Mouse (Mus musculus) embryo, embryonic 11.5 days (tissue): ENCODE measurements around the gene Il6ra.
A peak's percentile ranks its signal among the peaks of the same experiment; 100 is the strongest.

ENCODE experiments used
- DNase-seq: peaks from one replicate; pipeline ENCODE4 v3.0.0-alpha.2; 2012; ENCODE audit warnings: low read depth, low spot score

Il6ra gene

DNA sequence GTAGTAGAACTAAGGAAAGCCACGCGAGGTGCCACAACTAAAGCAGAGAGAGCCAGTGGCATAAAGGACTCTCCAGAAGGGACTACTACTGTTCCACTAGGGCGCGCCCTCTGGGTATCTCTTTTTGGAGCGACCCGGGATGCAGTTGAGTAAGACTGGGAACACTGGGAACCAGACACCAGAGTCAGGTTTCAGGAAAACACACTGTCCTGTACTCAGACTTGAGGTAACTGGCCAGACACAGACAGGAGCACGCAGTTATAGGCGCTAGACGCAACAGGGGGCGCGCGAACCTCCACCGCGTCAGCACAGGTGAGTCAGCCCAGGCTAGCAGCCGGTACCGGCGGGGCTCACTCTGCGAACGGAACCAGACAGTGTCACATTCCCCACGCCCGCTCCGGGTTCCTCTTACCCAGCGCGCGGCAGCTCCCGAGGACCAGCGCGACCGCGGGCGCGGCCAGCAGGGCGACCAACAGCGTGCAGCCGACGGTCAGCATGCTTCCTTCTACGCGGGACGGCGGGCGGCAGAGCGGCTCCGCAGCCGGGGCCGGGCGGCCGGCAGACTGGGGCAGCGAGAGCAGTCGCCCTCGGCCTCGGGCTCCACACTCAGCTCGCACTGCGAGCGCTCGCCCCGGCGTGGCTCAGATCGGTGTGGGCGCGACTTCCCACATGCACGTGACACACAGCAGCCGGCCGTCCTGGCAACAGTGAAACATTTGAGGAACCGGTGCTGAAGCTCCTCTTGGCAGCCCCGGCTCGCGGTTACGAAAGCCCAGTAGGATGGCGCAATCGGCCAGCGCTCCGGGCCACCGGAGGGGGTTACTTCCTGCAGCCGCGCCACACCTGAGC is at the start of gene Il6ra:
Il6ra (minus strand) TSS at position 654 of the 849 bp plus-strand sequence.
- peak; percentile 44 for DNase-seq

DNA sequence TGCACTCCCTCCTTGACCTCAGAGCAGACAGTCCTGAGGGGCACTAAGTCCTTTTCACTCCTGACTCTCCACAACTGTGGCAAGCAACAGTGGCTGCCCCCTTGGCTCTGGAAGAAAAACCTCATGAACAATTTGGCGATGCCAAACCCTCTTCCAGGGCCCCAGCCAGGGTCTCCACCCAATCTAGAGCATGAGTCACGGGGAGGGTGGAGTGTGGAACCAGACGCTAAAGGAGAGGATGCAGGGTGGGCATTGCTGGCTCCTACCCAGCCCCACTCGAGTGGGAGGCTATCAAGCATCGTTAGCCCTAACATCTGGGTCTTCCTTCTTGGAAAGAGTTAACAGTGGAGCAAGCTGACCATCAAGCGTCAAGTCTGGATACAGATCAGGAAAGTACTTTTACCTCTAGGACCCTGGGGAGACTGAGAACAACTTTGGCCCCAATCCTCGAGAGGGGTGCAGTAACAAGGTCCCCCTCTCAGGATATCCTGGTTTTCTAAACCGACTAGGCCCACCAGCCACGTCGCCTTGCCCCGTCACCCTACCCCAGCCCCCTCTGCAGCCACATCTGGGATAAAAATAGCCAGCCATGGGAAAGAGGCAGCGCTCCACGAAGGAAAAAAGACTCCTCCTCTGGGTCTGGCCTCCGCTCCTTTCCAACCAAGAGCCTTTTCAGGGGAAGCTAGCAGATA is 49.2 kb upstream of the Il6ra start:
- DNase-seq, result no peak

DNA sequence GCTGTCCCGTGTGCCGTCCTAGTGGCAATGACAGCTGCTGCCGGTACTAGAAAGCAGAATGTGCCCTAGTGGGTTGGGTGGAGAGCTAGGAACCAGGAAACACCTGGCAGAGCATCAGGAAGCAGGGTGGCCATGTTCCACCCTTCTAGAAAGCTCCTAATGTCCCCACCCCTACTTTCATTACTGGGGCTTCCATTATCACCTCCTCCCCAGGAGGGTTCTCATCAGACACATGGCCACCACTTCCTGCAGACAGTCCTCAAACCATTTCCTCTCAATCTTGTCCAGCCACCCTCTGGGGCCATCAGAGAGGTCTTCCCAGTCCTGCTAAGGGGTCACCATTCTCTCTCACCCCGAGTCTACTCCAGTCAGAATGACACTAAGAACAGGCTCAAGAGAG is 48.4 kb upstream of the Il6ra start:
- no peak for DNase-seq

DNA sequence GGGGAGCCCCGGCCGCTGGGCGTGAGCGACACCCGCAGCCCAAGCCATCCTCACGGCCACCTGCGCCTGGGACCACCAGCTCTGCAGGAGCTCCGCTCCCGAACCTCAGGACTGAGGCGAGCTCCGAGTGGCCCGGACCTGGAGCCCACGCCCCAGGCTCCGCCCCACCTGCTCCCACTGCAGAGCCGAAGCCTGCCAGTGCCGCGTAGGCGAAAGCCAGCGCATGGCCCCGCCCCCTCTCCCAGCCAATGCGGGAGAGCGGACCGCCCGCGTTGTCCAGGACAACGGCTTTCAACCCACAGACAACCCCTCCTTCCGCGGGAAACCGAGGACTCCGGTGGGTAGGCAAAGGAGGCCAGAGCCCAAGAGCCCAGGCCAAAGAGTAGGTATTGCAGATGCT is 47.5 kb upstream of the Il6ra start:
- DNase-seq, result peak; percentile 79

DNA sequence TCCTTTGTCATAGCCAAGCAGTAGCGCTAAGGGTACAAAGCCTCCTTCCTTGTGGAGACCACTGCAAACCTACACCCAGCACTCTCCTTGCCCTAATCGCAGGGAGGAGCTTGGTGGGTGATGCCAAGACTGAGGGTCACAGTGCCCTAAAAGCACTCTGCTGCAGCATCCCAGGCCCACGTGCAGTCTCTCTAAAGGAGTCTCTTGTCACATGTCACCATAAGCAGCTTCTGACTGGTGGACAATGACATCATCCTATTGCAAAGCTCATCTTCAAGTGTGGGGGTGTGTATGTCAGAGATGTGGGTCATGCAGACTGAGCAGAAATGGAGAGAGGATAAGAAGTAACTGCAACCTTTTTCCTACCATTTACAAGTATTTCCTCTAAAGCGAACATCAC is 46.4 kb upstream of the Il6ra start:
- DNase-seq, result no peak

DNA sequence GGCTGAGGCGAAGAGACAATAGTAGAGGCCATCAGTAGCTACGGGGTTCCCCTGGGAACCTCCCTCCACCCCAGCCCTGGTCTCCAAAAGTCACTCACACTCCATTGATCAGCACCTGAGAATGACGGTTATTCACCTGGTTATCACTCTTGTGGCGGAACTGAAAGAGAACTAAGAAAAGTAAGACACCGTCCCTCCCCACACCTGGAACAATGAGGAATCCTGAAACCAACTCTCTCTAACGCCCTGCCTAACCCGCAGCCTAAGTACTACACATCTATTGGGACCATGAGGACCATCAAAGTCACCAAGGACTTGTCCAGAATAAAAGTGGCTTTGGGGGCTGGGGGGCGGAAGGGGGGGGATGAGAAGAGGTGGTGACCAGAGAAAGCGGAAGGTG is 44.9 kb upstream of the Il6ra start:
- no peak for DNase-seq

DNA sequence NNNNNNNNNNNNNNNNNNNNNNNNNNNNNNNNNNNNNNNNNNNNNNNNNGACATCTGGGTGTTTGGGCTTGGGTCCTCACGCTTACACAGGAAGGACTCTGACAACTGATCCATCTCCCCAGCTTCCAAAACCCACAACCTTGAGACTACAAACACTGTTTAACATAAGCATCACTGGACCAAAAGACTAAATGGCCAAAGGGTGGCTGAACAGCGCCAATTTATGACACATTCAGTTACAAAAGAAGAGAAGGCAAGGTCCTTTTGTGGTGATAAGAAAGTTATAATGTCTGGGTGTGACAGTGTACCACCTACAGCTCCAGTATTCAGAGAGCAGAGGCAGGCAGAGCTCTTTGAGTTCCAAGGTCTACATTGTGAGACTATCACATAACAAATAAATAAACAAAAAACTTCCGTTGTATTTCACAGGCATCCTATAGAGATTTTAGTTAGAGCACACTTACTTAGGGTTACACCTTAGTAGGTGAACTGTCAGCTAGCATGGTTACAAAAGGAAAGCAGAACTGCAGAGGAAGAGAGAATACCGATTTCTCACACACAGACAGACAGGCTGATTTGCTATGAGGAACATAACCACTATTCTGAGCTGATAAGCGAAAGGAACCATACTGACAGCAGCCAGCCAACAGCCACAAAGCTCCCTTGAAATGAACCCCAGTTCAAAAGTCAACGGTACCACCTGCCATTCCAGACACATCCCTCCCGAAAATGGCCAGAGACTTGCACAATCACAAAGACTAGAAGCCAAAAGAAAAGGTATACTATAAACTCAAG is 43.4 kb upstream of the Il6ra start:
- DNase-seq, result no peak

DNA sequence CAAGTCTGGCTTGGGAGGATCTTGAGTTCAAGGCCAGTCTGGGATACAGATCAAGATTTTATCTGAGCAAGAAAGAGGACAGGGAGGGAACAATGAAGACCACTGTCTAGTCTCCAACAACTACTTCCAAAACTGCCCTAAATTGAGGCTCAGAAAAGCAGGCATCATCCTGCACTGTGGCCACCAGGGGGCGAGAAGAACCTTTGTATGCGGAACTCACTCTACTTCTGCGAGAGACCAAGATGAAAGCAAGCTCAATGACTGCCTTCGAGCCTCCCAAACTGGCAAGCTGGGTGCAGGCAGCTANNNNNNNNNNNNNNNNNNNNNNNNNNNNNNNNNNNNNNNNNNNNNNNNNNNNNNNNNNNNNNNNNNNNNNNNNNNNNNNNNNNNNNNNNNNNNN is 40.4 kb upstream of the Il6ra start:
- peak; percentile 64 for DNase-seq

DNA sequence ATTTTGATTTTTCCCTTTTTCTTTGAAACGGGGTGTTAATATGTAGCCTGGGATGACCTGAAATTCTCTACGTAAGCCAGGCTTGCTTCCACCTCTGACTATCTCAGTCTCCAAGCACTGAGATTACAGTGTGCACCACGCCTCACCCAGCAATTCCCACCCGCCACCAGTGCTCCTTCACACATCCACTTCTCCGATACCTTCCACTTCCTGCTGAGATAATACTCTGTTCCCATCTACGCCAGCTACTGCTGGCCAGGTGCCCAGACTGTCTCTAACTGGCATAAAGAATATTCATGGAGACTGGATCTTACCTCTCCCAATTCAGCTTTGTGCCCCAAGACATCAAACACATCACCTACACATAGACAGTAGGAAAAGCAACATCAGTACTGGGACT is 35.7 kb upstream of the Il6ra start:
- no peak for DNase-seq

DNA sequence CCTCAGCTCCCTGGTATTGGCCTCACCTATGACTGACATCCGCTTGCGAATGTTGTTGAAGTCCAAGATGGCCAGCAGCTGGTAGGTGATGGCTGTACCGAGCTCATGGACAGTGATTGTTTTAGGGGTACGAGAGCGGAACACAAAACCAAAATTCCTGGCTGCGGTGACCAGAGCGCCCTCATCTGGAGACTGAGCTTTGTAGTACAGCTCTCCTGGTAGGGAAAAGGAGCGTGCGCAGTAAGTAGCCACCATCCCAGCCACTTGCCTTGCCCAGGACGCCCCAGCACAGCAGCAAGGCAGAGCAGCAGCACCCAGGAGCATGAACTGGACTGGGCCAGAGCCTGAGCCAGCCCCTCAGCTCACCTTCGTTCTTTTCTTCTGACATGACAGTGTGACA is 35.0 kb upstream of the Il6ra start:
- DNase-seq, result no peak

DNA sequence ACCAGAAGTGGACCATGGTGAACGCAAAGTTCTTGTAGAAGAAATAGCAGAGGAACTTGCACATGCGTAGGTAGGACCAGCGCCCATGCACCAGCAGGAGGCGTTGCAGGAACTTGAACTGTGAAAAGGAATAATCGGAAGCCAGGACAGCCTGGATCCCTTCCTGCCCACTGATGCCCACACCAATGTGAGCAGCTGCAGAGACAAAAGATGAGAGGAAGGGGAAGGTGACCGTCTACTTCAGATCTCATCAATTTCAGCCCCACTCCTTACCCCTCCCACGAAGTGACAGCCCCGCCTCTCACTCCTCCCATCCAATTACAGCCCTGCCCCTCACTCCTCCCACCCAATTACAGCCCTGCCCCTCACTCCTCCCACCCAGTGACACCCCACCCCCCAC is 32.0 kb upstream of the Il6ra start:
- no peak for DNase-seq

DNA sequence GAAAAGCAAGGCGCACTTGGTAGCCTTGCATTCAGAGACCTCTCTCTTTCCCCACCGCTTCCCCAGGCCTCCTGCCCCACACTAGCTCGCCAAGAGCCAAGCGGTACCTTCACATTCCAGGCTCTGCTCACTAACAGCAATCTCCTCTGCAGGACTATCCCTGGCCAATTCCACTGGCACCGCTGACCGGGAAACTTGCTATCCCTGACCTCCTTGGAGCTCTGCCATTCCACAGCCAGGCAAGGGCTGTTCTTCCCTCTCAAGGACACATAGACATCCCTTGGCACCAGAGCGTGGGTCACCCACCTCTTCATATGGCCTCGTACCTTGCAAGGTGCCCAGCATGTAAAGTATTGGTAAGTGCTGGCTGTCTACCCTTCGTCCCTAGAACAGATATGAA is 29.9 kb upstream of the Il6ra start:
- DNase-seq, result no peak

DNA sequence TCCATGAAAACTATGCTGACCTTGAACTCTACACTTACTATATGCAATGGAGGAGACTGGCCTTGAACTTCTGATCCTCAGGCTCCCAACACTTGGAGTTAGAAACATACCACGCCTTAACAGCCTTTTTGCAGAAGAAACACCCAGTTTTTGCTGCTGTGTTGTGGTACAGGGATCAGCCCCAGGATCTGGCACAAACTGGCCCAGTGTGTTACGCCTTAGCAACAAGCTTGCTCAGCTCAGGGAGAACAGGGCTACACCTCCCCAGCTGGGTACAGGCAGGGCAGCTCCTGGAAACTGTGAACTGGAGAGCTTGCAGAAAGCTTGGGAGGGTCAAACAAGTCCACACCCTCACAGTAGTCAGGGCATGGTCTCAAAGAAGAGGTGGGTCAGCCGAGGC is 23.5 kb upstream of the Il6ra start:
- DNase-seq, result no peak

DNA sequence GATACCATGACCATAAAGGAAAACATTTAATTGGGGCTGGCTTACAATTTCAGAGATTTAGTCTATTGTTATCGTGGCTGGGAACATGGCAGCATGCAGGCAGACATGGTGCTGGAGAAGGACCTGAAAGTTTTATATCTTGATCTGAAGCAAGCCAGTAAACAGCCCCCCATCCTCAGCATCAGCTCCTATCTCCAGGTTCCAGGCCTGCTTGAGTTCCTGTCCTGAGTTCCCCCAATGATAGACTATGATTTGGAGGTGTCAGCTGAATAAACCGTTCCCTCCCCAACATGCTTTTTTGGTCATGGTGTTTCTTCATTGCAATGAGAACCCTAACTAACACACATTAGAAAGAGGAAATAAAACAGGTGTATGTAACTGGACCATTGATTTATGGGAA is 19.9 kb upstream of the Il6ra start:
- no peak for DNase-seq

DNA sequence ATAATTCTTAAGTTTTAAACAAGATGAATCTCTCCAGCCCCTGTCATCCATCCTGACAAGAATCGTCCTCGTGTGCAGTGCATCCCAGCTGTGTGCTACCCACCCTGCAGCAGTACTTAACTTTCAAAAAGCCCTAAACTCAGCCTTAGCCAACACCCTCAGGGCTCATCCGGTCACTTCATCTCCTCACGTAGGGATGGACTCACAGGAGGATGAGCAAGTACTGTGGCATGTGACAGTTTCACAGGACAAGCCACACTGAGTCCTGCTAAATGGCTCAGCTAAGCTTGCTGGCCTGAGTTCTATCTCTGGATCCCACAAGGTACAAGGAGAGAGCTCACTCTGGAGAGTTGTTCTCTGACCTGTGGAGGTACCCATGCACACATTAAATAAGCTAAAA is 16.0 kb upstream of the Il6ra start:
- no peak for DNase-seq

DNA sequence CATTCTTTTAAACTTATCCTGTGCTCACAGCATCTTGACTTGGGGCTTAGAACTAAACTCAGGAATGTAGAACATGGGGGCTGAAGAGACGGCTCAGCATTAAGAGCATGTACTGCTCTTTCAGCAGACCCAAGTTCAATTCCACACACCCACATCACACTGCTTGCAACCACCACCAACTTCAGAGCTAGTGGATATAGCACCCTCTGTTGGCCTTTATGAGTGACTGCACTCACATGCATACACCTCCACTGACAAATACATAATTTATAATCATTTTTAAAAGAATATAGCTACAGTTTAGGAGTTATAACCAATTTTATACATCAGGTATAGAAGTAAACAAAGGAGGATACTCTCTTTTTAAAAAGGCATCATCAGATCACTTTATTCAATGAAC is 13.4 kb upstream of the Il6ra start:
- no peak for DNase-seq

DNA sequence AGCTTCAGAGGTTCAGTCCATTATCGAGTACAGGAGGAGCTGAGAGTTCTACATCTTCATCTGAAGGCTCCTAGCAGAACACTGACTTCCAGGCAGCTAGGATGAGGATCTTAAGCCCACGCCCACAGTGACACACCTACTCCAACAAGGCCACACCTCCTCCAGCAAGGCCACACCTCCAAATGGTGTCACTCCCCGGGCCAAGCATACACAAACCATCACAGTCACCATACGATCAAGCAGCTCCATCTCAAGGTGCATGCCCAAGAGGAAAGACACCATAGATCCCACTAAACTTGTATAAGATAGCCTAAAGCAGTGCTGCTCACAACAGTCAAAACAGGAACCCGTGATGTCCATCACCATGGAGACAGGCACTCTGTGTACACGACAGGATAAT is 7.7 kb upstream of the Il6ra start:
- DNase-seq, result no peak

DNA sequence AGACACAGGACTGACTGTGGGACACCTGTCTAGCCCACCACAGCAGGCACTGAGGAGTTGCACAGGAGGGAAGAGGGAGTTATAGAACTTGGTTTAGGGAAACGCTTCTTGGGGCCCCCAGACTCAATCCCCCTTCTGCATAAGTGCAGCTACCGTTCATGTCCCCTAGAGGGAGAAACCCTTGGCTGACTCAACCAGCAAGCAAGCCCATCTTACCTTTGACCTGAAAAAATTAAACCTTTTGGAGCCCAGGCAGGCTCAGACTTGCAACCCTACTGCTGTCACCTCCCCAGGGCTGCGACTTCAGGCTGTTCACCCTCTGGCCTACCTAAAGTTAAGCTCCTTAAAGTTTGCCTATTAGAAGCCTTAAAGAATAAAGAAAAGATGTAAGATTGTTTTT is 4.4 kb upstream of the Il6ra start:
- no peak for DNase-seq

DNA sequence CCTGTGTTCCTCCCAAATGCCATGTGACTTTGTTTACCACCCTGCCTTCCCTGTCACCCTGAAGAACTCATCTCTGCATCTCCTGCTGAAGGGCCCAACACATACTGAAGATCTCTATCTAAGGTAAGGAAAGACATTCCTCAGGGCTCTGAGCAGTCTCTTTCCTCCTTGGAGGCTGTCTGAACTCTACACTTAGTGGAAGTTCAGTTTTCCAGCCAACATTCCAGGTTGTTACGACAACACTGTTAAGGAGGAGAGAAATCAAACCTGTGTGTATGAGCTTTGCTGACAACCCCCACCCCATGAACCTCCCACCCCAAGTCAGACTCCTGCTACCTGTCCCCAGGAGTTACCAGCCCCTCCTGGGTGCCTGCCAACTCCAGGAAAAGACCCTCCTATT is 3.6 kb upstream of the Il6ra start:
- DNase-seq, result no peak

DNA sequence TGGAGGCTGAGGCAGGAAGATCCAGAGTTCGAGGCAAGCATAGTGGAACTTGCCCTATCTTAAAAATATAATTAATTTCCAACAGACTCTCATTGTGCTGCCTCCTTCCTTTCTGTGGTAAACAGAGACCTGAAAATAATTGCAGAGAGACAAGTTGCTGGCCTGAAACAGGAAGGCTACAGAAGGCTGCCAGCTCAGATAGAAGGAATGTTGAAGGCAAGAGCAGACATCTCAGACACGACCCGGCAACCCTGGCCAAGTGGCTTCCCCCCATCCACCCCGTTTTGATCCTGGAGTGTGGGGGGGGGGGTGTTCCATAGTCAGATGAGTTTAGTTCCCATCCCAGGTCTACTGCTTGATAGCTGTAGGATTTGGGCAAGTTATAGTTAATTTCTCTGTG is 1.7 kb upstream of the Il6ra start:
- DNase-seq, result no peak

DNA sequence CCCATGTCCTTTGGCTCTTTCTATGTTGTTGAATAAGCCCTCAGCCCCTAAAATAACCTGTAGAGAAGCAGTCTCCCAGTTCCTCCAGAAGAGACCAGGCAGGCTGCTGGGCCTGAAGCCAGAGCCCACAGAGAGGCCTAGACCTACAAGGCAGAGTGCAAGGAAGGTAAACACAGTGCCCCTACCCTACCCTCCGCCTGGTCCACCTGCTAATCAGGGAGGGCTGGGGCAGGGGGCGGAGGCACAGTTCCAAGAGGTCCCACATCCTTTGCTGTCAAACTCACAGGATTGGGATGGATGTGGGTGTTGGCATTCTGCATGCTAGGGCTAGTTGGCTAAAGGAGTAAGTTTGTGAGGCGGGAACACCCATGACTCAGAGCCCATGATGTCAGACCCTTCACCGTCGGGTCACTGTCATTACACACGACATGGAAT is 871 bp downstream of the Il6ra start:
- no peak for DNase-seq

DNA sequence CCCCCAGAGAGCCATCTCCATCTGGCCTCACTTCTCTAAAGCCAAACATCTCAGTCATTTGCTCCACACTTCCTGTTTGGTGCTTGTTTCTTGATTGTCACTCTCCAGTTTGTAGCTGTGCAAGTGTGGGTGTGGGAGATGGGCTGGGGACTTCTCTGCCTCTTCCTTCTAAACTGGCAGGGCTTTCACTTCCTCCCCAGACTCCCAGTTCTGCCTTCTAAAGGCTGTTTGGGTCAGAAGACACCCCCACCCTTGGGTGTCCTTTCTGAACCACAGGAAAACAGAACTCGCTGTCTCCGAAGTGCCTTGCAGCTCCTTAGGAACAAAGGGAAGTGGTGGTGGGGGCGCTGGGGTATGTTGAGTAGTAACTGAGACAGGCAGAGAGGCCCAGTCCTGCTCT is 1.8 kb downstream of the Il6ra start:
- DNase-seq, result no peak
